Mouse (Mus musculus) bone marrow, adult 2 months (tissue): Measurements from ENCODE around the gene Amph.

Source experiments
- CTCF ChIP-seq: fragments of 200-500 bp; IDR thresholded peaks from 2 replicates; pipeline ENCODE4 v1.5.1; 2011; ENCODE audit warnings: low read length, control low read depth; ENCODE audit not compliant: control insufficient read depth, insufficient read depth
- POLR2A ChIP-seq: fragments of 200-500 bp; IDR thresholded peaks from 2 replicates; pipeline ENCODE4 v1.6.1; 2011; ENCODE audit warnings: low read depth, mild to moderate bottlenecking, control low read depth, low read length, borderline replicate concordance; ENCODE audit not compliant: control insufficient read depth

DNA sequence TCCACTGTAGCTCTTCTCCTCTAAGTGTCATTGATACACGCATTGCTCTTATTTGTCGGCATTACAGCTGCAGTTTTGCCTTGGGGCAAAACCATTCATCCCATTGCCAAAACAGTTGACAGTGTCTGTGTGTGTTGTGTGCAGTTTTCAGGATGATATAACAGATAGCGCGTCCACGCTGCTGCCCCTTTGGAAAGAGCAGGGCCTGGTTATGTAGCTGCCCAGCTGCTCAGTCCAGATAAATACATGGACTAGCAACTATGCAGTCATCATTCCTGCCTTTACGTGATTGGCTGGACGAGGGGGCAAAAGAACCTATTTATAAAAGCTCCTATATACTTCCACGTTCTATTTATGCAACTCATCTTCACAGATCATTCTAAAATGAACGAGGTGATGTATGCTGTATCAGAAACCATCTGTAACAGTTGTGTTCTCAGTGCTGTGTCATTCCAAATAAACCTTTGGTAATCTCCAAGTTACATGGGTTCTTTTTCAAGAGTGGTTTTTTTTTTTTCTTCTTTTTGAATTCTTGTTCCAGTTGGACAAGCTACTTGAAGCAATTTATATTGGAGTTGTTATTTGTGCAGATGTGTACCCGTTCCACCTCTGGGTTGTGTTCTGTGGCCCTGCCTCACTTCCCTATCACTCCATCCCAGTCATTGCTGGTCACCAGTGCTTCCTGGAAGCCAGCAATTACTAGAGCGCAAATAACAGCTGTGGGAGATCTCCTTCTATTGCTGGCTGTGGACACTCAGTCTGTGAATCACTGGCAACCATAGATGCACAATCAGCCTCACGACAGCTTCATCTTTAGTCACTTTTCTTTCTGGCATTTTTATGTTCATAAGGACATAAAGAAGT lies 202.7 kb downstream of the Amph start:
- TF ChIP-seq CTCF (no peak), POLR2A (no peak)
